Mouse (Mus musculus): ENCODE results near the gene Ace. TPM values are rescaled to one million over a fixed set of nuclear protein-coding genes. Genes with fewer than 3 reads are reported as not detected.

The Ace gene
- total and polyA plus RNA-seq, 2 experiments from 2014 or later, result 3.3 to 17.1 TPM

- no peaks in the 10 kb centered on the region for H3K27me3 ChIP-seq (ENCODE audit: control insufficient read depth, insufficient read depth, low read length)
- DNase-seq (ENCODE audit: low spot score) (no peak), ATAC-seq (ENCODE audit: insufficient read depth, low read depth) (no peak)
- H3K27ac ChIP-seq (ENCODE audit: low read depth), result peak overlapping the region; percentile 27; the same call in 1 of the 2 replicates
- H3K4me1 ChIP-seq (ENCODE audit: control insufficient read depth, insufficient read depth), result no peaks in the 10 kb centered on the region
- no peak overlapping the region for H3K4me3 ChIP-seq (ENCODE audit: low read depth, low read length)
- TF ChIP-seq EP300 (IDR thresholded peaks at IDR 0.05; ENCODE audit: low read depth), result no peak
- no peak for TF ChIP-seq CTCF (IDR thresholded peaks at IDR 0.05; ENCODE audit: low read depth)
- WGBS, result 60% methylated on average over 6 of the region's 6 CpGs
- H3K4me2 ChIP-seq (ENCODE audit: low read depth, low read length), result no peak overlapping the region
- H3K9me3 ChIP-seq (replicated peaks; ENCODE audit: control insufficient read depth, low read length), result no peaks in the 10 kb centered on the region
- no peak overlapping the region for H3K9ac ChIP-seq (replicated peaks; ENCODE audit: low read depth, low read length)
- H3K36me3 ChIP-seq (replicated peaks; ENCODE audit: control insufficient read depth, insufficient read depth, low read length), result no peaks in the 10 kb centered on the region
Observed at GRCm38 (mm10) chr11:105934816-105935215, 32.9 kb upstream of the Ace start.

- Histone ChIP-seq H3K9ac (replicated peaks; ENCODE audit: low read depth, low read length) (no peak overlapping the region), H3K4me2 (ENCODE audit: low read depth, low read length) (no peak overlapping the region), H3K9me3 (replicated peaks; ENCODE audit: control insufficient read depth, low read length) (no peaks in the 10 kb centered on the region), H3K27me3 (ENCODE audit: control insufficient read depth, insufficient read depth, low read length) (0 out of 2 replicates have a peak, but pooled peaks cover 3% of the 10 kb centered on the region), H3K27ac (ENCODE audit: low read depth) (no peak overlapping the region), H3K36me3 (replicated peaks; ENCODE audit: control insufficient read depth, insufficient read depth, low read length) (no peaks in the 10 kb centered on the region), H3K4me1 (ENCODE audit: control insufficient read depth, insufficient read depth) (no peaks in the 10 kb centered on the region), H3K4me3 (ENCODE audit: low read depth, low read length) (no peak overlapping the region)
- TF ChIP-seq CTCF (IDR thresholded peaks at IDR 0.05; ENCODE audit: low read depth) (no peak), EP300 (IDR thresholded peaks at IDR 0.05; ENCODE audit: low read depth) (no peak)
- DNase-seq (ENCODE audit: low spot score), result no peak
- no peak for ATAC-seq (ENCODE audit: insufficient read depth, low read depth)
- 87% methylated on average over 8 of the region's 8 CpGs for WGBS
Observed at GRCm38 (mm10) chr11:105935496-105935895, 32.2 kb upstream of the Ace start.

DNA sequence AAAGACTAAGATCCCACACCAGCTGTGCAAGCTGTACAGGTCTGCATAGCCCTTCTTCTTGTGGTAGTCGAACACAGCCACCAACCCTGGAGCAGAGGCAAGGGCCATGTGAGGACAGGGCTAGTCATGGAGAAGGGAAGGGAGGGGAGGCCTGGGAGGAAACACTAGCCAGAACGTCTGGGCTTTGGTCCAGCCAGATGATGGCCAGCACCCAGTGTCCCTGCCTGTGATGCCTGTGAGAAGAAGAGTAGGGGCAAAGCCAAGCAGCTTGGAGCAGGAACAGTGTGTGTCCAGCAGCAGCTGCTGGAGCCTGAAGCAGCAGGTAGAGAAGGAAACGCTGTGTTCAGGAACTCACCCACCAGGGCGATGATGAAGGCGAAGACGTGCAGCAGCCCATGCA lies 31.5 kb upstream of the Ace start:
- Histone ChIP-seq H3K27ac (ENCODE audit: low read depth) (no peak overlapping the region), H3K9me3 (replicated peaks; ENCODE audit: control insufficient read depth, low read length) (no peaks in the 10 kb centered on the region), H3K9ac (replicated peaks; ENCODE audit: low read depth, low read length) (no peak overlapping the region), H3K27me3 (ENCODE audit: control insufficient read depth, insufficient read depth, low read length) (0 out of 2 replicates have a peak, but pooled peaks cover 3% of the 10 kb centered on the region), H3K4me2 (ENCODE audit: low read depth, low read length) (no peak overlapping the region), H3K36me3 (replicated peaks; ENCODE audit: control insufficient read depth, insufficient read depth, low read length) (no peaks in the 10 kb centered on the region), H3K4me1 (ENCODE audit: control insufficient read depth, insufficient read depth) (no peaks in the 10 kb centered on the region), H3K4me3 (ENCODE audit: low read depth, low read length) (no peak overlapping the region)
- WGBS, result 75% methylated on average over 6 of the region's 6 CpGs
- DNase-seq (ENCODE audit: low spot score) (no peak), ATAC-seq (ENCODE audit: insufficient read depth, low read depth) (peak; percentile 45)
- TF ChIP-seq CTCF (IDR thresholded peaks at IDR 0.05; ENCODE audit: low read depth) (no peak), EP300 (IDR thresholded peaks at IDR 0.05; ENCODE audit: low read depth) (no peak)

- Histone ChIP-seq H3K36me3 (replicated peaks; ENCODE audit: control insufficient read depth, insufficient read depth, low read length) (no peaks in the 10 kb centered on the region), H3K27me3 (ENCODE audit: control insufficient read depth, insufficient read depth, low read length) (0 out of 2 replicates have a peak, but pooled peaks cover 7% of the 10 kb centered on the region), H3K4me3 (ENCODE audit: low read depth, low read length) (no peak overlapping the region), H3K9me3 (replicated peaks; ENCODE audit: control insufficient read depth, low read length) (no peaks in the 10 kb centered on the region), H3K9ac (replicated peaks; ENCODE audit: low read depth, low read length) (no peak overlapping the region), H3K4me1 (ENCODE audit: control insufficient read depth, insufficient read depth) (no peaks in the 10 kb centered on the region), H3K27ac (ENCODE audit: low read depth) (no peak overlapping the region), H3K4me2 (ENCODE audit: low read depth, low read length) (no peak overlapping the region)
- ATAC-seq (ENCODE audit: insufficient read depth, low read depth) (no peak), DNase-seq (ENCODE audit: low spot score) (no peak)
- WGBS, result 92% methylated on average over 3 of the region's 3 CpGs
- TF ChIP-seq EP300 (IDR thresholded peaks at IDR 0.05; ENCODE audit: low read depth) (no peak), CTCF (IDR thresholded peaks at IDR 0.05; ENCODE audit: low read depth) (no peak)
Observed at GRCm38 (mm10) chr11:105936974-105937373, 30.8 kb upstream of the Ace start.

GRCm38 (mm10) chr11:105938771-105939170 lies 29.0 kb upstream of the Ace start:
- no peak overlapping the region for H3K4me3 ChIP-seq (ENCODE audit: low read depth, low read length)
- no peak overlapping the region for H3K27ac ChIP-seq (ENCODE audit: low read depth)
- 0 out of 2 replicates have a peak, but pooled peaks cover 8% of the 10 kb centered on the region for H3K27me3 ChIP-seq (ENCODE audit: control insufficient read depth, insufficient read depth, low read length)
- H3K9me3 ChIP-seq (replicated peaks; ENCODE audit: control insufficient read depth, low read length), result no peaks in the 10 kb centered on the region
- WGBS, result 70% methylated on average over 9 of the region's 9 CpGs
- H3K4me2 ChIP-seq (ENCODE audit: low read depth, low read length), result no peak overlapping the region
- H3K4me1 ChIP-seq (ENCODE audit: control insufficient read depth, insufficient read depth), result 0 out of 2 replicates have a peak, but pooled peaks cover 4% of the 10 kb centered on the region
- H3K36me3 ChIP-seq (replicated peaks; ENCODE audit: control insufficient read depth, insufficient read depth, low read length), result no peaks in the 10 kb centered on the region
- no peak for TF ChIP-seq EP300 (IDR thresholded peaks at IDR 0.05; ENCODE audit: low read depth)
- TF ChIP-seq CTCF (IDR thresholded peaks at IDR 0.05; ENCODE audit: low read depth), result no peak
- DNase-seq (ENCODE audit: low spot score), result no peak
- H3K9ac ChIP-seq (replicated peaks; ENCODE audit: low read depth, low read length), result no peak overlapping the region
- no peak for ATAC-seq (ENCODE audit: insufficient read depth, low read depth)

- TF ChIP-seq CTCF (IDR thresholded peaks at IDR 0.05; ENCODE audit: low read depth) (no peak), EP300 (IDR thresholded peaks at IDR 0.05; ENCODE audit: low read depth) (no peak)
- Histone ChIP-seq H3K4me1 (ENCODE audit: control insufficient read depth, insufficient read depth) (peaks cover 6% of the 10 kb centered on the region; the same call in 1 of the 2 replicates), H3K27ac (ENCODE audit: low read depth) (no peak overlapping the region), H3K27me3 (ENCODE audit: control insufficient read depth, insufficient read depth, low read length) (0 out of 2 replicates have a peak, but pooled peaks cover 8% of the 10 kb centered on the region), H3K9ac (replicated peaks; ENCODE audit: low read depth, low read length) (no peak overlapping the region), H3K36me3 (replicated peaks; ENCODE audit: control insufficient read depth, insufficient read depth, low read length) (no peaks in the 10 kb centered on the region), H3K4me2 (ENCODE audit: low read depth, low read length) (no peak overlapping the region), H3K9me3 (replicated peaks; ENCODE audit: control insufficient read depth, low read length) (no peaks in the 10 kb centered on the region), H3K4me3 (ENCODE audit: low read depth, low read length) (no peak overlapping the region)
- DNase-seq (ENCODE audit: low spot score) (no peak), ATAC-seq (ENCODE audit: insufficient read depth, low read depth) (no peak)
- 70% methylated on average over 8 of the region's 8 CpGs for WGBS
Observed at GRCm38 (mm10) chr11:105941973-105942372, 25.8 kb upstream of the Ace start.

Data from heart, postnatal 0 days (tissue).